Mouse (Mus musculus) adrenal gland, adult 8-10 months (tissue): Measurements from ENCODE around the gene Mrgbp. TPM values are rescaled to one million over a fixed set of nuclear protein-coding genes. Genes with fewer than 3 reads are reported as not detected.

Source experiments
- DNase-seq: peaks from one replicate; pipeline ENCODE4 v3.0.0; 2022
- total RNA-seq, 4 experiments: library from RNA; stranded (reverse); gene quantifications; 2 replicates each; pipeline ENCODE4 v1.2.4; 2022

Mrgbp gene
- 10 to 100 TPM; 16.1 to 23.9 (median 20.1) TPM for total RNA-seq

DNA sequence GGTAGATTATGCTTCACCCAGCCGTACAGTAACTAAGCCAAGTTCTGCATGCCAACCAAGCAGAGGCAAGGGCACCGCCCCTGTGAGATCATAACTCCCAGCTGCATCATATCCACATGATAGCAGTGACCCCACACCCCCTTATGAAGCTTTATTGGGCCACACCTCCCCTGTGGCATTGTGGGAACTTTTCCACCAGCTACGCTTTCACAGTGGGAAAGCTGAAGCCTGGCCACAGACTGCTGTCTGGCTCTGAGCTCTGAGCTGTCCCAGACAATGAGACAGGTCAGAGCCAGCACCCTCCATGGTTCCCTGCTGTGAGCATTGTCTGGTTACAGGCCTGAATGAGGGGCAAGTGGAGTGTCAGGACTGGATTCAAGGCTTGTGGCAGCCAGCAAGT lies at the start of gene Mrgbp:
Mrgbp (plus strand) TSS at position 303 of the 400 bp plus-strand sequence.
- no peak for DNase-seq

DNA sequence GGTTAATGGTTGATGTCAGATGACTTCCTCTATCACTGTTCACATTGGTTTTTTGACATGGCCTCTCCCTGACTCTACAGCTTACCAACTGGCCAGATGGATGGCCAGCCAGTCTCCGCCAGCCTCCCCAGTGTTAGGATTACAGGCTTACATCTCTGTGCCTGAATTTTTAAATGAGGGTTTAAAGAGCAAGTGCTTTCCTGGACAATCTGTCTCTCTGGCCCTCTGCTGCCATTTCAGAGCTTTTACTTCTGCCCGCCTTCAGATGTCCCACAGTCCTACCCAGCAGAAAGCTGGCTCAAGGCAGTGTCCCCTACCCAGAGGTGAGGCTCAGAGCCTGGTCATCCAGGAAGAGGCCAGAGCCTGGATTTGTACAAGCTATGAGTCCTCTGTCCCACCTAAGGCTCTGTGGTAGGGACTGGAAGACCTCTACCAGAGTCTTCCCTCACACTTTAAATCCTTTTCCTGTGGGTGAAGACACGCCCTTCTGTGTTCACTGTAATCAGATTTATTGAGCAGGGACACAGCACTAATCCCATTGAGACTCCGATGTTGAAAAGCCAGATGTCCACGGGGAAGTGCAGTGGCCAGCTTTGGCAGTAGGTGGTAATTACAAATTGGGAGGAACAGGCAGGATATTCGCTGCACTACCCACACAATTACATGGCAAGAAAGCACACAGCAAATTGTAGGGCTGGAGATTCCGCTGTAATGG lies 49.3 kb upstream of the Mrgbp start:
- DNase-seq, result no peak

- DNase-seq, result no peak
Observed at GRCm38 (mm10) chr2:180532386-180532995, 48.6 kb upstream of the Mrgbp start.

DNA sequence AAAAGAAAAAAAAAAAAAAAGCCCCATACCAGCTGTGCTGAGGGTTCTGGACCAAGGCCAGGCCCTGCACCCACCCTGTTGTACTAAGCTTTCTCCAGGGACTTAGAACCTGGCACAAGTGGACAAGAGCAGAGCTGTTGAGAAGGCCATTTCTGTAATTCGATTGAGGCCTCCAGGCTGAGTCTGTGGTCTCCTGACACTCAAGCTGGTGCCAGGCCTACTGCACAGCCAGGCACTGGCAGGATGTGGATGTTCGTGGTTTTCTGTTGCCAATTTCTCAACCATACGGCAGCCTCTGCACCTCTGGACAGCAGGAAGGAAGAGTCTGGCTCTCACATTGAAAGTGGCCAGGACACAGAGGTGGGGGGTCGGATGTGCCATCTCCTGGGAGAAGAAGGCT lies 47.9 kb upstream of the Mrgbp start:
- DNase-seq, result no peak

- no peak for DNase-seq
Observed at GRCm38 (mm10) chr2:180543675-180544074, 37.4 kb upstream of the Mrgbp start.

- no peak for DNase-seq
Observed at GRCm38 (mm10) chr2:180545046-180545445, 36.1 kb upstream of the Mrgbp start.

DNA sequence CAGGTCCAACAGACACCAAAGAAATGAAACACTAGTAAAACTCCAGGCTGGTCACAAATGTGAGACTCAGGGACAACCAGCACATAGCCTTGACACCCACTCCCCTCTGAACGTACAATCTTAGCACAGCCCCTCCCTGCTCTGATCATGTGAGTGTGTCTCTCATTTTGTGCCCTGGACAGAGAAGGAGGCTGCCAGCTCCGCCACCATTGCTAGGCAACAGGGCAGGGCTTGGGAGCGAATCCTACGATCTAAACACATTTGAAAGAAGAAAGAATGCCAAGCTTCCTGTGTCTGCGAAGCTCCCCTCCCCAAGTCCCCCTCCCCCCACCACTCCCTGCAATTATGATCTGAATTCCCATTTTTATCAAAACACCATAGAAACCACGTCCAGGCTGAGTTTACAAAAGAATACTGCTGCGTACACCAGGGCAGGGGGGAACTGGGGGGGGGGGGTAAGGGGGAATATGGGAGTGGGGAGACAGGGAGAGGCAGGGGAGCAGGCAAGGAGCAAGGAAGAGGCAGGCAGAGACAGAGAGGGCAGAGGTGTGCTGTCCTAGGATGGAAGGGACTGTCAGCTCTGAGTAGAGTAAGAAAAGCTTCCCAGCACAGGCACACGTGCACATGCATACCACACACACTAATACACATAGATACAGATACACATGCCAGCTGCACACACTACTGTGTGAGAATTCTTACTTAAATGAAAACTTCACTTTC lies 33.6 kb upstream of the Mrgbp start:
- DNase-seq, result no peak

DNA sequence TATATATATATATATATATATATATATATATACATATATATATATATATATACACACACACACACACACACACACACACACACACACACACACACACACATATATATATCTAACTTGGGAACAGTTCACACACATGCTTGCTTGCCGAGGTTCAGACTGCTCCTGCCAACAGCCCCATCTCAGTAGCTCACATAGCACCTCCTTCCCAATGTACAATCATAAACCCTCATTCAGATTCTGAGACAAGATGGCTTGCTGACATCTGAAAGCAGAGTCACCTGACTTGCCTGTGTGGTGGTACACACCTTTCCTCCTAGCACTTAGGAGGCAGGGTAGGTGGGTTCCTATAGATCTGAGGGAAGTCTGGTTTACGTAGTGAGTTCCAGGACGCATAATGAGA lies 28.8 kb upstream of the Mrgbp start:
- DNase-seq, result no peak

DNA sequence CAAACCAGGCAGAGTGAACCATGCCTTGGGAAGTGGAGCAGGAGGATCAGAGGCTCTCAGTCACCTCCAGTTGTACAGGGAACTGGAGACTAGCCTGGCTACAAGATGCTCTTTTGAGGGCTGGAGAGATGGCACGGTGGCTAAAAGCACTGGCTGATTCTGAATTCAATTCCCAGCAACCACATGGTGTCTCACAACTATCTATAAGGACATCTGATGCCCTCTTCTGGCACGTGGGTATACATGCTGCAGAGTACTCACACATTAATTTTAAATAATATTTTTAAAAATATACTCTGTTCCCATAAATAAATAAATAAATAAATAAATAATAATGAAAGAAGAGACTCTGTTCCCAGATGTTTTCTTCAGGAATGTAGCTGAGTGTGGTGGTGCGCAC lies 25.9 kb upstream of the Mrgbp start:
- no peak for DNase-seq

- no peak for DNase-seq
Observed at GRCm38 (mm10) chr2:180556470-180556869, 24.6 kb upstream of the Mrgbp start.

GRCm38 (mm10) chr2:180560245-180560644 lies 20.9 kb upstream of the Mrgbp start:
- DNase-seq, result no peak

GRCm38 (mm10) chr2:180562146-180562545 lies 19.0 kb upstream of the Mrgbp start:
- DNase-seq, result no peak

DNA sequence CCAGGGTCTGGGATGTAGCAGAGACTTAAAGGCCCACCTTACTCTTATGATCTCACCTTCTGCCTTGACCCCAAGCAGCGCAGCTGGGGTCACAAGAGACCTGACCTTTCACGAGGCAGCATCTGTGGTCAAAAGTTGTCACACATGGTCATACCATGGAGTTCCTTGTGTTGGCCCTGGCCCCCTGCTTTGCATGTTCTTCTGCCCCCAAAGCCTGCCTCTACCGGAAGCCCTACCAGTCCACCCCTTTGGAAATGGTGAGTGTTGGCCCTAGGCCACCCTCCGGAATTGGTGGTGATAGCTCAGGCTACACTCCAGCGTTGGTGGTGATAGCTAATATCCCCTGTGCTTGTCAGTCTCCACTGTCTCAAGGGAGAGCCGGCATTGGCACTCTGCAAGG lies 17.8 kb upstream of the Mrgbp start:
- no peak for DNase-seq

- no peak for DNase-seq
Observed at GRCm38 (mm10) chr2:180563841-180564240, 17.3 kb upstream of the Mrgbp start.

DNA sequence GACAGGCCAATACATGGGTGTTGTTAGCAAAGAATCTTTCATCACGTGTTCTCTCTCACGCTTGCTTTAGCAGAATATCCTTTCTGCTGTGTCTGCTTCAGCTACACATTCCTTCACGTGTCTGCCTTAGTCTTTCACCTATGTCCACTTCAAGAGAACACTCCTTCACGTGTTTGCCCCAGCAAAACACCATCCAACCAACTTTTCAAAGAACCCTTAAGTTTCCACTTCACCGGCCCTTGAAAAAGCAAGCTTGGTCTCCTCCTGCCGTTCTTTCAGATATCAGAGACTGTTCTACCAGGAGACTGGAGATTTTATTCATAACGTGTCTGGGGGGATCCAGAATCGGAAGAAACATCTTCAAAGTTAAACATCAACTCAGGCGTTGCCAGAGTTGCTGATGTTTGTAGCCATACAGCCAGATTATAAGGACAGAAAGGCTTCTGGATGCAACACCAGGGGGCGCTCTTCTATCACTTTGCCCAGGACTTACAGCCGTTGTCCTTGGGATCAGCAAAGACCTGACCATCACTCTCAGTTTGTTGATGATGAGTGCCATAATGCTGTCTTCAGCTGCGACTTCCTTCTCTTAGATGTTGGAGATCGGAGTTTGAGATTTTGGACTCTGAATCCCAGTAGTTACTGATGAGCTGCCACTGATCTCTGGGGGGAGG lies 14.7 kb upstream of the Mrgbp start:
- peak; percentile 26 for DNase-seq

DNA sequence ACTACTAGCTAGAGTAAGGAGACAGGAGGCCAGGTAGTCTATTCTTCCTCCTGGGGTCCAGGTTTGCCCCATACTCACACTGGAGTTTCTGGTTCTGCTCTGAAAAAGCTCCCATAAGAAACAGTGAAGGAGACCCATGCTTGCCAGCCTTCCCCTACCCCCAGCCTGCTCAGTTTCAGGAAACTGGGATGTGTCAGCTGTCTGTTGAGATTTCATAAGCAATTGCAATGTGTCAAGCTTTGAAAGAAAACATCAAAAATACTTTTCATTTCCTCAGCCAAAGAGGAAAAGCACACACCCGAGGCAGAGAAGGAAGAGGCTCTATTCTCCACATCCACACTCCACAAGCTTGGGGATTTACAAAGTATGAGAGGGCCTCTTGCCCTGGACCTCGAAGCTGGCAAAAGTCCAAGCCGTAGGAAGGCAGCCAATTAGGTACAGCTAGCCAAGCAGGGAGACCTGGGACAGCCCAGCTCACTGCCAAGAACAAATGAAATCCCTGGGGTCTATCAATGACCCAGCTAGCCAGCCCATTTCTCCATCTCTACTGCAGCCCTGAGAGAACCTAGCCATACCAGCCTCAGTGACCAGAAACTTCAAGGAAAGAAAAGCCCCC lies 12.0 kb upstream of the Mrgbp start:
- peak; percentile 30 for DNase-seq

- no peak for DNase-seq
Observed at GRCm38 (mm10) chr2:180576482-180576881, 4.6 kb upstream of the Mrgbp start.

DNA sequence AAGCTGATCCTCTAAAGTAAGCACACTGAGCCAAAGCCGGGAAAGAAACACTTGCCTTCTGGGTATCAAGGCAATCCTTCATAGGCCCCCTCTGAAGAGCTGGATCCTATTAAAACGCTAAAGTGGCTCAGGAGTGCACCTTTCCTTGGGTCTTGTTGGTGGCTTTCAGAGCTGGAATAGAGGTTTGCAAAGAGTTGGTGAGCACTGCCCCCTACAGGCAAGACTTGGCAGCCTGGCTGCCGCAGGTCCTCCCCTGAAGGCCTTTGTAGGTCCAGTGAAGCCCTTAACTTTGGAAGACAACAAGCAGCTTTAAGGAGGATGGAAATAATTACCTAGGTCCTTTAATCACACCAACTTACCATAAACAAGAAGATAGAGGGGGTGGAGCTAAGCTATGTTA lies 2.4 kb upstream of the Mrgbp start:
- peak; percentile 26 for DNase-seq

DNA sequence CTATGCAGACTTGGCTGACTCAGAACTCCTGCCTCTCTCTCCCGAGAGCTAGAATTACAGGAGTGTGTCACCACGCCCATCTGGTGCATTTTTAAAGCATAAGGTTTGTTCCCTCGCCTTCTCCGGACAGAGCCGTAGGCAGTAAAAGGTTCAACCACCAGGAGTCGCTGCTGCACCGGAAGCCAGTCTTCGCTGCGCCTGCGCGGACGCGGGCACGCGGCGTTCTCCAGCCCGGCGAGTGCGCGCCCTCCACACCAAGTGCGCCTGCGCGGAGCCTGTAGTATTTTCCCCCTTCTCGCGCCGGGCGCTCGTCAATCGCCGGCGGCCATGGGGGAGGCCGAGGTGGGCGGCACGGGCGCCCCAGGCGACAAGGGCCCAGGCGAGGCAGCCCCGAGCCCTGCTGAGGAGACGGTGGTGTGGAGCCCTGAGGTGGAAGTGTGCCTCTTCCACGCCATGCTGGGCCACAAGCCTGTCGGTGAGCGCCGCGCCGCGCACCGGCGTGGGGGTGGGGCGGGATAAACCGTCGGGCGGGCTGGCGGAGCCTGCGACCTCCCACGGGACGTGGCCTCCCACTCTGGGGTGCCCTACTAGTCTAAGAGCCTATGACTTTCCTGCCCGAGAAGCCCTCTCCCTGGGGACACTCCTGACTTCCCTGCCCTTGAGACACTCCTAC lies 1.5 kb downstream of the Mrgbp start:
- peak; percentile 94 for DNase-seq

DNA sequence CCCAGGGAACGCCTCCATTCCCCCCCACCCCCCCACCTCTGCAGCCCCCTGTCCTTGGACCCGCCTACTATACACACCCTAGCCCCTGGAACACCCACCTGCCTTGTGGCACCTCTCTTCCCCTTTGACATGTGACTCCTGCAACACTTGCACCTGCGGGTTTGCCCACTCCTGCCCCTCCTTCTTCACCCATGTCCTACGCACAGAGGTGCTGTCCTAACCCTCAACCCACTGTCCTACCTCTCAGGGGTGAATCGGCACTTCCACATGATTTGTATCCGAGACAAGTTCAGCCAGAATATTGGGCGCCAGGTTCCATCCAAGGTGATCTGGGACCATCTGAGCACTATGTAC lies 2.0 kb downstream of the Mrgbp start:
- no peak for DNase-seq

DNA sequence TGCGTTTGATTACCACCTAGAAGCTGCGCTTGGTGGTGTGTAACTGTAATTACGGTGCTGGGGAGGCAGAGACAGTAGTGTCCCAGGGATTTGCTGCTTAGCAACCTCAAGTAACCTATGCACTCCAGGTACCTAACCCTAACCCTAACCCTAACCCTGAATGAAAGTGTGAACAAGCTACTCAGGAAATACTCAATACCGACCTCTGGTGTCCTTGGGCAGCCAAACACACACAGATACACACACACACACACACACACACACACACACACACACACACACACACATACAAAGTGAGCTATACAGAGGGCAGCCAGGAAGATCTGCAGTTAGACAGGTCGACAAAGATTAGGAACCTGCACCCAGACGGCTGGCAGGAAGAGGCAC lies 7.6 kb downstream of the Mrgbp start:
- no peak for DNase-seq

GRCm38 (mm10) chr2:180589123-180589831 lies 8.2 kb downstream of the Mrgbp start, which contains the start of gene Ogfr:
Ogfr (plus strand) TSS chr2:180589245.
- DNase-seq, result peak; percentile 69
